Mouse (Mus musculus) myocyte (in vitro differentiated cells): ENCODE data around the gene AC170998.1.

Experiments used
- CEBPB ChIP-seq: IDR thresholded peaks from 2 replicates; pipeline ENCODE4 v1.6.1; 2011; ENCODE audit warnings: mild to moderate bottlenecking, moderate library complexity; ENCODE audit not compliant: poor library complexity, insufficient read depth, severe bottlenecking
- E2F4 ChIP-seq: IDR thresholded peaks from one replicate; pipeline ENCODE4 v1.6.1; 2011; ENCODE audit warnings: mild to moderate bottlenecking, control low read depth, moderate library complexity; ENCODE audit not compliant: insufficient read depth
- MAX ChIP-seq: IDR thresholded peaks from one replicate; pipeline ENCODE4 v1.6.1; 2011; ENCODE audit warnings: low read depth, mild to moderate bottlenecking, control low read depth
- MYOD1 ChIP-seq, 3 experiments: IDR thresholded peaks; one replicate each; pipeline ENCODE4 v1.6.1; 2011; ENCODE audit warnings: control low read depth in 2 of 3, low read depth in 2 of 3, mild to moderate bottlenecking in 2 of 3, moderate library complexity in 1 of 3; ENCODE audit not compliant: insufficient read length in 2 of 3, control insufficient read depth in 1 of 3
- MYOG ChIP-seq, 3 experiments: IDR thresholded peaks; one replicate each; pipeline ENCODE4 v1.6.1; 2011; ENCODE audit warnings: control low read depth in 2 of 3, low read depth in 2 of 3, mild to moderate bottlenecking in 2 of 3; ENCODE audit not compliant: insufficient read length in 2 of 3, control insufficient read depth in 1 of 3, insufficient read depth in 1 of 3
- POLR2A ChIP-seq: IDR thresholded peaks from one replicate; pipeline ENCODE4 v1.6.1; 2011; ENCODE audit warnings: low read depth, mild to moderate bottlenecking, control low read depth, moderate library complexity; ENCODE audit not compliant: insufficient read length
- POLR2AphosphoS2 ChIP-seq: IDR thresholded peaks from one replicate; pipeline ENCODE4 v1.6.1; 2011; ENCODE audit warnings: low read depth, control low read depth; ENCODE audit not compliant: insufficient read length
- SRF ChIP-seq: IDR thresholded peaks from one replicate; pipeline ENCODE4 v1.6.1; 2011; ENCODE audit warnings: low read depth; ENCODE audit not compliant: control insufficient read depth, insufficient read length
- TCF12 ChIP-seq: IDR thresholded peaks from one replicate; pipeline ENCODE4 v1.6.1; 2011; ENCODE audit warnings: mild to moderate bottlenecking, control low read depth; ENCODE audit not compliant: poor library complexity, insufficient read depth, severe bottlenecking
- USF1 ChIP-seq: IDR thresholded peaks from one replicate; pipeline ENCODE4 v1.6.1; 2011; ENCODE audit warnings: low read depth, mild to moderate bottlenecking, control low read depth, moderate library complexity

- TF ChIP-seq POLR2A (no peak), POLR2AphosphoS2 (no peak), MYOD1 (IDR thresholded peaks at IDR 0.05; ENCODE audit: control insufficient read depth in 1 of 3, insufficient read length in 2 of 3, low read depth in 2 of 3) (no peak), TCF12 (no peak), USF1 (no peak), CEBPB (no peak), MAX (no peak), SRF (no peak), E2F4 (no peak), MYOG (IDR thresholded peaks at IDR 0.05; ENCODE audit: control insufficient read depth in 1 of 3, insufficient read depth in 1 of 3, insufficient read length in 2 of 3, low read depth in 2 of 3) (no peak)
Measured at GRCm38 (mm10) chr17:28707136-28707627, 18.7 kb upstream of the AC170998.1 start.
